Mouse (Mus musculus): ENCODE data around the gene Qrsl1. TPM values are rescaled to one million over a fixed set of nuclear protein-coding genes. Genes with fewer than 3 reads are reported as not detected.

Qrsl1 gene
- polyA plus RNA-seq, 1 experiment from 2014 or later, result 29.3 TPM

GRCm38 (mm10) chr10:43870752-43871151, 30.8 kb downstream of the Qrsl1 start:
- Histone ChIP-seq H3K4me2 (no peak overlapping the region), H3K36me3 (peaks cover 2% of the 10 kb centered on the region; the same call in 1 of the 2 replicates), H3K9ac (replicated peaks) (no peak overlapping the region), H3K27me3 (no peaks in the 10 kb centered on the region), H3K4me3 (replicated peaks) (no peak overlapping the region), H3K9me3 (no peaks in the 10 kb centered on the region), H3K27ac (no peak overlapping the region), H3K4me1 (replicated peaks) (no peaks in the 10 kb centered on the region)
- 71% methylated on average over 10 of the region's 10 CpGs for WGBS
- ATAC-seq (ENCODE audit: insufficient number of reproducible peaks, insufficient read depth, low FRiP score, low TSS enrichment, low read depth), result no peak

DNA sequence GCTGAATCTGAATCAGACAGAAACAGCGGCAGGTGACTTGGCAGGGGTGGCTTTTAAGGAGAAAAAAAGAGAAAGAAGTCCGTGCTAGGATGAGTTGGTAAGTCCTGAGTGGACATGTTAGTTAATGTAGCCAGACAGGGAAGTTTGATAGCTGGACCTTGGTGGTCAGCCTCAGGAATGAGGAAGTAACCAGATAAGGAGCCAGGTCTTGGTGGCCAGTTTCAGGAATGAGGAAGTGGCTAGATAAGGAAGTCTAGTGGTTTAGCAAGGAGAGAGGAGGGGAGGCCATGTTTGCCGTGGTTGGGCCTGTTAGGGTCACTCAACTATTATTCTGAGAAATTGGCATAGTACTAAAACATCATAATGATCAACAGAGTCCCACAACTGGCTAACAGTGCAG, 45.2 kb downstream of the Qrsl1 start:
- Histone ChIP-seq H3K27me3 (no peaks in the 10 kb centered on the region), H3K4me2 (no peak overlapping the region), H3K4me1 (replicated peaks) (no peaks in the 10 kb centered on the region), H3K36me3 (no peaks in the 10 kb centered on the region), H3K9ac (replicated peaks) (no peak overlapping the region), H3K27ac (no peak overlapping the region), H3K4me3 (replicated peaks) (no peak overlapping the region), H3K9me3 (0 out of 2 replicates have a peak, but pooled peaks cover 8% of the 10 kb centered on the region)
- 87% methylated on average over 3 of the region's 3 CpGs for WGBS
- no peak for ATAC-seq (ENCODE audit: insufficient number of reproducible peaks, insufficient read depth, low FRiP score, low TSS enrichment, low read depth)

DNA sequence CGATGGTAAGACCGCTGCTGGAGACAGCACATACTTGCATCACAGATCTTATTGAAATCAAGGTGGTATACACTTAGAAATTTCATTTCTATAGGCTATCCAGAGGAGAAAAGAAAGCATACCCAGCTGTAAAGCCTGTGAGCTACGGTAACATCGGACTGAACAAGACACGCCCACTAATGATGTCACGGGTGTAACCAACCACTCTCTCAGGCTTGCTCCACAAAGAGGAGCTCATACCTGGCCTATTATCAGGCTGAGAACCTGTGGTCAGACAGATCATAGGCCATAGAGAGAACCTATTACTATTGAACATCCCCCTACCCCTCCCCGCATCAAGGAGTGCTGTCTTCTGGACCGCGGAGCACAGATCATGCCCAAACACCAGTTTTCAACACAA, 45.6 kb downstream of the Qrsl1 start:
- Histone ChIP-seq H3K36me3 (no peaks in the 10 kb centered on the region), H3K27me3 (no peaks in the 10 kb centered on the region), H3K9me3 (0 out of 2 replicates have a peak, but pooled peaks cover 8% of the 10 kb centered on the region), H3K27ac (no peak overlapping the region), H3K4me2 (no peak overlapping the region), H3K4me1 (replicated peaks) (no peaks in the 10 kb centered on the region), H3K4me3 (replicated peaks) (no peak overlapping the region), H3K9ac (replicated peaks) (no peak overlapping the region)
- ATAC-seq (ENCODE audit: insufficient number of reproducible peaks, insufficient read depth, low FRiP score, low TSS enrichment, low read depth), result no peak
- WGBS, result 94% methylated on average over 9 of the region's 9 CpGs

DNA sequence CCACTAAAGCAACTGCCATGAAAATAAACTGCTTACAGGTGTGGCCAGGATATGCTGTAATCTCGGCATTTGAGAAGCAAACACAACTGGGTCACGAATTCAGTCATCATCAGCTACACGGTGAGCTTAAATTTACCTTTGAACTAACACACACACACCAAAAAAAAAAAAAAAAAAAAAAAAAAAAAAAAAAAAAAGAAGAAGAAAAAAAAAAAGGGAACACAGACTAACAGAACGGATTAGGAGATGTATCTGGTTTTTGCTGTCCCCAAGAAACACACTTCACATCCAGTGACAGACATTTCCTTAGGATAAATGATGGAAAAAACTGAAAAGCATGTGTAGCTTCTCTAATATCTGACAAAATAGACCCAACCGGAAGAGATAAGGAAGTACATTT, 49.6 kb downstream of the Qrsl1 start:
- no peak for ATAC-seq (ENCODE audit: insufficient number of reproducible peaks, insufficient read depth, low FRiP score, low TSS enrichment, low read depth)
- H3K9me3 ChIP-seq, result 0 out of 2 replicates have a peak, but pooled peaks cover 8% of the 10 kb centered on the region

DNA sequence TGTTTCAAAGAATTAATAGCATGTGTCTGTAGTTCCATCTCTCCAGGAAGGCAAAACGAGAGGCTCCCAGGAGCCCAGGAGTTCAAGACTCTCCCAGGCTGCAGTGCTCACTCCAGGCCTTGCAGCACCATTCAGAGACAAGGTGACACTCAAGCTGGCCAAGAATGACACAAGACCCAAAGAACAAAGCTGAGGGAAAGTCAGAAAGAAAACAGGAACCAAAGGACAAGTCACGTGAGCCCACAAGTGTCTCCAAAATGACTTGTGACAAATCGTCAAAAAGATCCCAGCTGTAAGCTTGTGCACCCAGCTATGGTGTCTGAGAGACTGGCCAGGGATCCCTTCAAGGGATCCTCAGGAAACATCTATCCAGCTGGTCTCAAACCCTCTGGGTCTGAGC, 52.1 kb downstream of the Qrsl1 start:
- Histone ChIP-seq H3K4me2 (no peak overlapping the region), H3K27ac (no peak overlapping the region), H3K9me3 (0 out of 2 replicates have a peak, but pooled peaks cover 8% of the 10 kb centered on the region), H3K4me3 (replicated peaks) (no peak overlapping the region), H3K9ac (replicated peaks) (no peak overlapping the region), H3K4me1 (replicated peaks) (no peaks in the 10 kb centered on the region), H3K36me3 (no peaks in the 10 kb centered on the region), H3K27me3 (no peaks in the 10 kb centered on the region)
- WGBS, result 86% methylated on average over 3 of the region's 3 CpGs
- ATAC-seq (ENCODE audit: insufficient number of reproducible peaks, insufficient read depth, low FRiP score, low TSS enrichment, low read depth), result no peak

More for the DNA sequence above, 49.6 kb downstream of the Qrsl1 start:
- H3K4me3 ChIP-seq (replicated peaks), result no peak overlapping the region
- H3K4me2 ChIP-seq, result no peak overlapping the region
- no peaks in the 10 kb centered on the region for H3K27me3 ChIP-seq
- H3K4me1 ChIP-seq (replicated peaks), result no peaks in the 10 kb centered on the region
- H3K36me3 ChIP-seq, result no peaks in the 10 kb centered on the region
- WGBS, result 79% methylated on average over 5 of the region's 5 CpGs
- H3K9ac ChIP-seq (replicated peaks), result no peak overlapping the region
- H3K27ac ChIP-seq, result no peak overlapping the region

- WGBS, result 80% methylated on average over 2 of the region's 2 CpGs
These were observed 55.4 kb downstream of the Qrsl1 start for GRCm38 (mm10) chr10:43846141-43846622.

GRCm38 (mm10) chr10:43845442-43845841, 56.1 kb downstream of the Qrsl1 start:
- Histone ChIP-seq H3K27me3 (no peaks in the 10 kb centered on the region), H3K9me3 (peaks cover 3% of the 10 kb centered on the region; the same call in 1 of the 2 replicates), H3K27ac (no peak overlapping the region), H3K9ac (replicated peaks) (no peak overlapping the region), H3K4me1 (replicated peaks) (no peaks in the 10 kb centered on the region), H3K36me3 (no peaks in the 10 kb centered on the region), H3K4me3 (replicated peaks) (no peak overlapping the region), H3K4me2 (no peak overlapping the region)
- no peak for ATAC-seq (ENCODE audit: insufficient number of reproducible peaks, insufficient read depth, low FRiP score, low TSS enrichment, low read depth)
- WGBS, result 79% methylated on average over 3 of the region's 3 CpGs

More at GRCm38 (mm10) chr10:43846141-43846622, 55.4 kb downstream of the Qrsl1 start:
- Histone ChIP-seq H3K4me3 (replicated peaks) (no peak overlapping the region), H3K4me1 (replicated peaks) (no peaks in the 10 kb centered on the region), H3K9ac (replicated peaks) (no peak overlapping the region), H3K36me3 (no peaks in the 10 kb centered on the region), H3K27ac (no peak overlapping the region), H3K9me3 (peaks cover 3% of the 10 kb centered on the region; the same call in 1 of the 2 replicates), H3K4me2 (no peak overlapping the region), H3K27me3 (no peaks in the 10 kb centered on the region)
- no peak for ATAC-seq (ENCODE audit: insufficient number of reproducible peaks, insufficient read depth, low FRiP score, low TSS enrichment, low read depth)

- Histone ChIP-seq H3K27me3 (no peaks in the 10 kb centered on the region), H3K4me2 (no peak overlapping the region), H3K4me1 (replicated peaks) (no peaks in the 10 kb centered on the region), H3K9ac (replicated peaks) (no peak overlapping the region), H3K9me3 (peaks cover 3% of the 10 kb centered on the region; the same call in 1 of the 2 replicates), H3K27ac (no peak overlapping the region), H3K4me3 (replicated peaks) (no peak overlapping the region), H3K36me3 (no peaks in the 10 kb centered on the region)
- no peak for ATAC-seq (ENCODE audit: insufficient number of reproducible peaks, insufficient read depth, low FRiP score, low TSS enrichment, low read depth)
- 78% methylated on average over 5 of the region's 5 CpGs for WGBS
These were observed 60.1 kb downstream of the Qrsl1 start for GRCm38 (mm10) chr10:43841441-43841840.

GRCm38 (mm10) chr10:43832868-43833267, 68.7 kb downstream of the Qrsl1 start:
- H3K27ac ChIP-seq, result no peak overlapping the region
- no peak for ATAC-seq (ENCODE audit: insufficient number of reproducible peaks, insufficient read depth, low FRiP score, low TSS enrichment, low read depth)
- H3K4me3 ChIP-seq (replicated peaks), result no peak overlapping the region
- H3K36me3 ChIP-seq, result no peaks in the 10 kb centered on the region
- no peak overlapping the region for H3K4me2 ChIP-seq
- no peak overlapping the region for H3K9ac ChIP-seq (replicated peaks)
- 30% methylated on average over 5 of the region's 5 CpGs for WGBS
- no peaks in the 10 kb centered on the region for H3K27me3 ChIP-seq
- no peaks in the 10 kb centered on the region for H3K9me3 ChIP-seq
- peaks cover 13% of the 10 kb centered on the region for H3K4me1 ChIP-seq (replicated peaks)

GRCm38 (mm10) chr10:43830251-43831018, 71.1 kb downstream of the Qrsl1 start:
- H3K4me3 ChIP-seq (replicated peaks), result no peak overlapping the region
- no peak for ATAC-seq (ENCODE audit: insufficient number of reproducible peaks, insufficient read depth, low FRiP score, low TSS enrichment, low read depth)
- H3K9ac ChIP-seq (replicated peaks), result no peak overlapping the region
- H3K4me1 ChIP-seq (replicated peaks), result peaks cover 13% of the 10 kb centered on the region
- 41% methylated on average over 17 of the region's 17 CpGs for WGBS
- no peak overlapping the region for H3K4me2 ChIP-seq
- no peaks in the 10 kb centered on the region for H3K27me3 ChIP-seq
- H3K27ac ChIP-seq, result no peak overlapping the region
- H3K36me3 ChIP-seq, result no peaks in the 10 kb centered on the region
- H3K9me3 ChIP-seq, result peaks cover 4% of the 10 kb centered on the region; the same call in 1 of the 2 replicates

DNA sequence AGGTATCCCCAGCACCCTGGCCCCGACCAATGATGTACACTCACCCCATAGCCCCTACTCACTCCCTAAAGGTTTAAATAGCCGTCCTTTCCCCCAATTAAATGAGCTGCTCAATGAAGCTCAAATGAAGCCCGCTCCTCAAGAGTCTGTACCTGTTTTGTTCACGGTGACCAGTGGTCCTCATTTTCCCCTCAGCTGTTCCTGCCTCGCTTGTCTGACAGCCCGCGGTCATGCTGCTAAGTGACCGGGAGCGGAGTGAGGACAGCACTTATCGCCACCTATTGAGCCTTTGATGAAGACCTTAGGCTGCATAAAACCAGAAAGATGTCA, 72.9 kb downstream of the Qrsl1 start:
- Histone ChIP-seq H3K4me3 (replicated peaks) (no peak overlapping the region), H3K36me3 (no peaks in the 10 kb centered on the region), H3K4me1 (replicated peaks) (peaks cover 13% of the 10 kb centered on the region), H3K27me3 (no peaks in the 10 kb centered on the region), H3K4me2 (no peak overlapping the region), H3K9ac (replicated peaks) (no peak overlapping the region), H3K9me3 (peaks cover 4% of the 10 kb centered on the region; the same call in 1 of the 2 replicates), H3K27ac (no peak overlapping the region)
- ATAC-seq (ENCODE audit: insufficient number of reproducible peaks, insufficient read depth, low FRiP score, low TSS enrichment, low read depth), result no peak
- WGBS, result 95% methylated on average over 10 of the region's 10 CpGs

Data from limb, embryonic 12.5 days (tissue).